Comparison of ENCODE assay signal across 8 mouse cellular contexts in genomic region chr2:73046576-73046975, GRCm38 (mm10).
A peak's percentile ranks its signal among the peaks of the same experiment; 100 is the strongest.
DNase-seq lines count a peak whose midpoint lies in the region; ATAC-seq and TF ChIP-seq lines count a peak whose summit lies in the region.
"Had no signal": no experiment of that assay in that cellular context is flagged by ENCODE, and none has a peak within 500 bp of the region (broad histone marks: within the 10 kb centered on the region; RNA-seq: fewer than 3 reads in every experiment).

No protein-coding gene starts in this region.

- in situ Hi-C loops in ES-E14 (cut with MboI; ENCODE audit: low sequenced_read_pairs in 2 of 2, unreplicated experiment in 2 of 2): no loop called here

- ATAC-seq in heart, postnatal 0 days (ENCODE audit: insufficient read depth, low read depth): no peak
- no peak for ATAC-seq in liver, embryonic 13.5 days (ENCODE audit: low read depth)
- ATAC-seq in megakaryocyte progenitor cell, adult 5-6 weeks (replicated peaks; ENCODE audit: poor library complexity): no peak

- H3K4me2 ChIP-seq in heart, postnatal 0 days (ENCODE audit: low read depth, low read length): no peak overlapping the region
- no peak overlapping the region for H3K4me2 ChIP-seq in liver, embryonic 13.5 days
- H3K4me2 ChIP-seq: midbrain, embryonic 12.5 days had no signal

- 60% methylated on average over 10 of the region's 10 CpGs for WGBS in heart, postnatal 0 days
- WGBS in liver, embryonic 13.5 days (ENCODE audit: insufficient replicate concordance): 72% methylated on average over 10 of the region's 10 CpGs

- no peaks in the 10 kb centered on the region for H3K36me3 ChIP-seq in E14TG2a.4 (ENCODE audit: insufficient read depth, low read length)
- H3K36me3 ChIP-seq in ES-E14 (ENCODE audit: control insufficient read depth, insufficient read depth, low read length, poor library complexity, severe bottlenecking): no peaks in the 10 kb centered on the region
- no peaks in the 10 kb centered on the region for H3K36me3 ChIP-seq in heart, postnatal 0 days (replicated peaks; ENCODE audit: control insufficient read depth, insufficient read depth, low read length)
- H3K36me3 ChIP-seq in liver, embryonic 13.5 days: no peaks in the 10 kb centered on the region
- H3K36me3 ChIP-seq: midbrain, embryonic 12.5 days had no signal

- no peak for TF ChIP-seq EP300 in heart, postnatal 0 days (IDR thresholded peaks at IDR 0.05; ENCODE audit: low read depth)

- DNase-seq in ES-E14 (ENCODE audit: low read depth, low spot score): no peak
- no peak for DNase-seq in heart, postnatal 0 days (ENCODE audit: low spot score)
- no peak for DNase-seq in liver, embryonic 13.5 days
- DNase-seq in urinary bladder, postnatal 4 days (ENCODE audit: low spot score in 2 of 2): peak; percentile 71 to 74
- no peak for DNase-seq in cerebellum, adult 9-10 months

- H3K4me3 ChIP-seq in E14TG2a.4 (replicated peaks; ENCODE audit: low read length) (peak overlapping the region; percentile 61; the same call in 1 of the 2 replicates), ES-E14 (ENCODE audit: insufficient read depth in 1 of 2, low read depth in 1 of 2, low read length in 2 of 2, poor library complexity in 1 of 2, severe bottlenecking in 1 of 2) (no peak overlapping the region)
- H3K4me3 ChIP-seq in heart, postnatal 0 days (ENCODE audit: low read depth, low read length): no peak overlapping the region
- H3K4me3 ChIP-seq in liver, embryonic 13.5 days (replicated peaks): no peak overlapping the region
- H3K4me3 ChIP-seq: midbrain, embryonic 12.5 days had no signal

- no peak for TF ChIP-seq CTCF in E14TG2a.4 (conservative IDR thresholded peaks at IDR 0.05; ENCODE audit: low read length)
- no peak for TF ChIP-seq CTCF in heart, postnatal 0 days (IDR thresholded peaks at IDR 0.05; ENCODE audit: low read depth)

- H3K9me3 ChIP-seq in E14TG2a.4 (ENCODE audit: low read length): no peaks in the 10 kb centered on the region
- no peaks in the 10 kb centered on the region for H3K9me3 ChIP-seq in ES-E14 (ENCODE audit: control insufficient read depth, insufficient read depth, low read depth, low read length)
- H3K9me3 ChIP-seq in heart, postnatal 0 days (replicated peaks; ENCODE audit: control insufficient read depth, low read length): no peaks in the 10 kb centered on the region
- H3K9me3 ChIP-seq in liver, embryonic 13.5 days (replicated peaks): no peaks in the 10 kb centered on the region
- H3K9me3 ChIP-seq: midbrain, embryonic 12.5 days had no signal

- H3K27me3 ChIP-seq in E14TG2a.4 (ENCODE audit: insufficient read depth, low read length): 0 out of 2 replicates have a peak, but pooled peaks cover 3% of the 10 kb centered on the region
- no peaks in the 10 kb centered on the region for H3K27me3 ChIP-seq in heart, postnatal 0 days (ENCODE audit: control insufficient read depth, insufficient read depth, low read length)
- peaks cover 2% of the 10 kb centered on the region; the same call in 1 of the 2 replicates for H3K27me3 ChIP-seq in liver, embryonic 13.5 days

- H3K4me1 ChIP-seq in E14TG2a.4 (replicated peaks; ENCODE audit: low read depth, low read length) (peaks cover 48% of the 10 kb centered on the region), ES-E14 (ENCODE audit: control insufficient read depth in 2 of 2, insufficient read depth in 2 of 2, low read length in 2 of 2, poor library complexity in 1 of 2) (peaks cover 0 to 11% of the 10 kb centered on the region in 2 experiments; a peak in 3 of 4 replicates)
- peaks cover 21% of the 10 kb centered on the region for H3K4me1 ChIP-seq in heart, postnatal 0 days (ENCODE audit: control insufficient read depth, insufficient read depth)
- 0 out of 2 replicates have a peak, but pooled peaks cover 5% of the 10 kb centered on the region for H3K4me1 ChIP-seq in liver, embryonic 13.5 days (replicated peaks)

- H3K9ac ChIP-seq in ES-E14 (ENCODE audit: insufficient read depth, low read depth, low read length, poor library complexity, severe bottlenecking): no peak overlapping the region
- H3K9ac ChIP-seq in heart, postnatal 0 days (replicated peaks; ENCODE audit: low read depth, low read length): no peak overlapping the region
- no peak overlapping the region for H3K9ac ChIP-seq in liver, embryonic 13.5 days
- H3K9ac ChIP-seq: midbrain, embryonic 12.5 days had no signal

- no peak overlapping the region for H3K27ac ChIP-seq in ES-E14 (ENCODE audit: insufficient read depth, low read depth, low read length, poor library complexity, severe bottlenecking)
- peak overlapping the region; percentile 67 for H3K27ac ChIP-seq in heart, postnatal 0 days (ENCODE audit: low read depth)
- 0 out of 2 replicates have a peak overlapping the region, but pooled peaks have one; percentile 20 for H3K27ac ChIP-seq in liver, embryonic 13.5 days
- H3K27ac ChIP-seq: midbrain, embryonic 12.5 days had no signal

TF ChIP-seq in ES-E14, 5 proteins besides CTCF, POLR2A, EP300 and RAD21:
- TF ChIP-seq MAFK (IDR thresholded peaks at IDR 0.05; ENCODE audit: insufficient read depth, low read depth, low read length) (0 out of 2 replicates have a peak, but pooled peaks have one; percentile 9), ZNF384 (IDR thresholded peaks at IDR 0.05; ENCODE audit: low read depth, low read length) (no peak)
TF ChIP-seq in ES-E14: peak in this region for 1.

Comparison
In these comparisons a context has a peak if more than half of its experiments do, and no peak if none do; other contexts are left out.
1. DNase-seq: peak in urinary bladder, postnatal 4 days (2 of 2); none in ES-E14 (single experiment), heart, postnatal 0 days (single experiment), liver, embryonic 13.5 days (single experiment) and cerebellum, adult 9-10 months (single experiment).